Mouse (Mus musculus) small intestine, adult 2 months (tissue): Measurements from ENCODE around the gene Rmi1. TPM values are rescaled to one million over a fixed set of nuclear protein-coding genes. Genes with fewer than 3 reads are reported as not detected.
A peak's percentile ranks its signal among the peaks of the same experiment; 100 is the strongest.
"Not testable (repeated sequence)": the region's sequence is repeated elsewhere in the genome, so short reads cannot be mapped to it uniquely, and the experiment has no call there.

Source experiments
- H3K27ac ChIP-seq: fragments of 200-500 bp; 2 replicates; pipeline ENCODE4 v1.5.1; 2012; ENCODE audit warnings: low read depth, low read length, control low read depth, inconsistent platforms; ENCODE audit not compliant: insufficient read depth
- H3K27me3 ChIP-seq: fragments of 200-500 bp; 2 replicates; pipeline ENCODE4 v1.6.1; 2012; ENCODE audit warnings: mild to moderate bottlenecking, moderate library complexity, low read length, inconsistent platforms; ENCODE audit not compliant: control insufficient read depth, insufficient read depth
- H3K36me3 ChIP-seq: fragments of 200-500 bp; 2 replicates; pipeline ENCODE4 v1.6.1; 2012; ENCODE audit warnings: mild to moderate bottlenecking, low read length, control low read depth, inconsistent platforms; ENCODE audit not compliant: control insufficient read depth, insufficient read depth
- H3K4me1 ChIP-seq: fragments of 200-500 bp; 2 replicates; pipeline ENCODE4 v1.6.1; 2012; ENCODE audit warnings: low read length, inconsistent platforms, mixed read lengths; ENCODE audit not compliant: control insufficient read depth, insufficient read depth, insufficient read length
- H3K4me3 ChIP-seq: fragments of 200-500 bp; 2 replicates; pipeline ENCODE4 v1.5.1; 2012; ENCODE audit warnings: low read depth, mild to moderate bottlenecking, control low read depth, inconsistent platforms, low read length, moderate library complexity
- CTCF ChIP-seq: fragments of 200-500 bp; IDR thresholded peaks from 2 replicates; pipeline ENCODE4 v1.5.1; 2012; ENCODE audit warnings: low read depth, mild to moderate bottlenecking, control low read depth, inconsistent platforms, low read length, moderate library complexity, mixed read lengths; ENCODE audit not compliant: insufficient replicate concordance, insufficient read length; ENCODE audit errors: extremely low read depth
- POLR2A ChIP-seq: fragments of 200-500 bp; IDR thresholded peaks from 2 replicates; pipeline ENCODE4 v1.6.1; 2012; ENCODE audit warnings: low read depth, mild to moderate bottlenecking, control low read depth, inconsistent platforms, low read length, moderate library complexity
- WGBS: fragments of 180-500 bp; shearing (Covaris S2); methylation state at CpG from one replicate; pipeline ENCODE4 v1.1.7; 2018; 5-methylcytosine and 5-hydroxymethylcytosine counted together
- polyA plus RNA-seq: library from polyadenylated mRNA; depleted of rRNA; stranded (reverse); fragments of >200 nt; gene quantifications from 2 replicates; pipeline ENCODE4 v1.2.3, GENCODE M21; 2012

Rmi1 gene
- polyA plus RNA-seq, 1 experiment = 5.5 TPM

DNA sequence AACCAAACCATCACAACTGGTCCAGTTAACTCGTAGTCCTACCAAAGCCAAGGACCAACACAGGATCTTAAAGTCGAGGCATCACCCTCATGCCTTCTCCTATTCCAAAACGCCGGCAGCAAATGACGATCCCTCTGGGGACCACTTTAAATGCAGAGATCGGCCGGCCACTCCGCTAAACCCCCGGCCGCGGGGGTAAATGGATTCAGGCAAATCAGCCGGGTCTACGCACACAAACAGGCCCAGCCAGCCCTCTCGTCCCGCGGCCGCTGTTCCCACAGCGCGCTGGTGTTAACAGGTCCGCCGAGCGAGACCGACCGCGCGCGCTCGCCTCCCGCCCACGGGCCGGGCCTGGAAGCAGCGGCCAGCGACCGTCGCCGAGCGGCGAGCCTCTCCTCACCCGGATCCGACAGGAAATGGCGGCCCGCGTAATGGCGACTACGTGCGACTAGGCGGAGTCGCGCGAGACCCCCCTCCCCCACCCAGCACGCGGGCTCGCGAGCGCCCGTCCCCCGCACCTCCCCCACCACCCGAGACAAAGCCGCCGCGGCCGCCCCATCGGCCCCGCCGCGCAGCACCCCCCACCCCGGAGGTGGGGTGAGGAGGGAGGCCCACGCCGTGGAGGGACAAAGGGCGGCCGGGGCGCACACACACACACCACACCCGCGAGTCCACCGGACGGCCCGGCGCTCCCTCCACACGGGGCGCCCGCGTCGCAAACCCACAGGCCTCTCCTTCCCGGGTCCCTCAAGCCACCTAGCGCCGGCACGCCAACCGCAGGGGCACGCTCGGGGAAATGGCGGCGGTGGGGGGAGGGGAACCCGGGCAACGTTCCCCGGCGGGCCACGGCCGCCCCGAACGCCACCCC, 679 bp upstream of the Rmi1 start:
- Histone ChIP-seq H3K27me3 (no peaks in the 10 kb centered on the region), H3K27ac (peak overlapping the region; percentile 91), H3K4me1 (no peaks in the 10 kb centered on the region; the same call in 1 of the 2 replicates), H3K4me3 (peak overlapping the region; percentile 76), H3K36me3 (peaks cover 18% of the 10 kb centered on the region)
- WGBS = under 1% methylated on average over 99 of the region's 100 CpGs
- TF ChIP-seq CTCF = no peak
- TF ChIP-seq POLR2A = no peak

DNA sequence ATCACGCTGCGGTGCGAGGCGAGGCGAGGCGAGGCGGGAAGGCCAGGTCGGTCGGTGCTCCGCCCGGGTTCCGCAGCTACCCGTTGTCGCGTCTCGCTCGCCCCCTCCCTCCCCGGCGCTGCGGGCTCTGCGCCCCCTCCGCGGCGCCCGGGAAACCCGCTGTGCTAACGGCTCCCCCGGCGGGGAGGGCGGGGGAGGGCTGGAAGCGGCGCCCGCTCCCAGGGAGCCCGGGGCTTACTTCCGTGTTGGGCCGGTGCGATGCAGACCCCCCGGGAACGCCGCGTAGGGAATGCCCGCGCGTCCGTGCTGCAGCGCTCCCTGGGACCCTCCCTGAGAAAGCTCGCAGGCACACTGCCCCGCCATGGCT, 679 bp downstream of the Rmi1 start:
- peaks cover 8% of the 10 kb centered on the region for H3K36me3 ChIP-seq
- no peaks in the 10 kb centered on the region for H3K27me3 ChIP-seq
- TF ChIP-seq CTCF = no peak
- no peak; the same call in 1 of the 2 replicates for TF ChIP-seq POLR2A
- WGBS = 0% methylated on average over 48 of the region's 48 CpGs
- peak overlapping the region; percentile 76 for H3K4me3 ChIP-seq
- no peaks in the 10 kb centered on the region; the same call in 1 of the 2 replicates for H3K4me1 ChIP-seq
- peak overlapping the region; percentile 82 for H3K27ac ChIP-seq

DNA sequence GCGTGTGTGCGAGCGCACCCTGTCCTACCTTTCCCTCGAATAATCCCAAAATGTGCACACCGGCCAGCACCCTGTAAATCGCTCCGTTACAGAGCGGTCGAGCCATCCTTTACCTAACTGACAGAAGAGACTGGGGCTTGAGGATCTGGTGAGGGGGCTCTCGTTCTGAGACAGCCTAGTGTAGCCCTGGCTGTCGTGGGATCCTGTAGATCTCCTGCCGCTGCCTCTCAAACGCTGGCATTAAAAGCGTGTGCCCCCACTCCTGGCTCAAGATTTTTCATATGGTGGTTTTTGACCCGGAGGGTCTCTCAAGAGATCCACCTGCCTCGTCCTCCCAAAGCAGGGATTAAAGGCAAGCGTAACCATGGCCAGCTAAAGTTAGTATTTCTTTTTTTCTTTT, 1.2 kb downstream of the Rmi1 start, which contains the start of gene Hnrnpk:
Gene Hnrnpk, minus strand, starts transcription at position 101 of the 400 bp plus-strand sequence.
- WGBS = 2% methylated on average over 17 of the region's 17 CpGs
- H3K36me3 ChIP-seq, H3K27me3 ChIP-seq, H3K4me1 ChIP-seq: not testable (repeated sequence)
- peak within 1 kb of the TSS; percentile 91 for H3K27ac ChIP-seq
- H3K4me3 ChIP-seq = peak within 1 kb of the TSS; percentile 76

DNA sequence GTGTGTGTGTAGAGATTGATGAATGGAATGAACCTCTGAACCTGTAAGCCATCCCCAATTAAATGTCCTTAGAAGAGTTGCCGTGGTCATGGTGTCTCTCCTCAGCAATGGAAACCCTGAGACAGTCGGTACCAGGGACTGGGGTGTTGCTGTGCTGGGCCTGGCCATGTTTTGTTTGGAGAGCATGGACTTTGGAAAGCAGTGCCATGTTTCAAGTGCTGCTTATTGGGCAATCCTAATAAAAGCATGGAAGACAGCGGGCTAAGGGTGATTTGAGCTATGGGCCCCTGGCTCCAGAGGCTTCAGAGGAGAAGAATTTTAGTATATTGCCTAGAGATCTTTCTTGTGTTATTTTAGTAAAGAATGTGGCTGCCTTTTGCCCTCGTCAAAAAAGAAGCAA, 9.0 kb downstream of the Rmi1 start:
- no peak overlapping the region for H3K27ac ChIP-seq
- H3K4me1 ChIP-seq = no peaks in the 10 kb centered on the region
- H3K36me3 ChIP-seq = peaks cover 9% of the 10 kb centered on the region
- H3K4me3 ChIP-seq = no peak overlapping the region
- WGBS = 88% methylated on average over 4 of the region's 4 CpGs
- no peaks in the 10 kb centered on the region for H3K27me3 ChIP-seq
- TF ChIP-seq POLR2A (no peak), CTCF (no peak)

DNA sequence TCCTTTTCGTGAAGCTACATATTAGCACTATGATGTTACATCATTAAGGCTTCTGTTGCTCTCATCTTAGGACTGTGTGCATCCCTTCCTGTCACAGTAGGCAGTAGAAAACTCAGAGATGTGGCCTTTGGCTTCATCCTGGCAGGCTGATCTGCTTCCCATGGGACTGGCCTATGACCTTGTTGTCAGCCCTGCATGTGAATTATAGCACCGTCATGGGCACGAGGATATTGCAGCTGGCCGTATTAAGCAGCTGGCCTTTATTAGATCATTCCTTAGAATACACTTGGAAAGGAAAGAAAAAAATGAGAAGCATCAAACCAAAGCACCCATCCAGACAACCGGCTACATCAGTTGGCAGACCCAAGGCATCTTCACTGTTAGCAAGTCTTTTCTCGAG, 13.3 kb downstream of the Rmi1 start:
- WGBS = 65% methylated on average over 6 of the region's 6 CpGs
- H3K27ac ChIP-seq = no peak overlapping the region

DNA sequence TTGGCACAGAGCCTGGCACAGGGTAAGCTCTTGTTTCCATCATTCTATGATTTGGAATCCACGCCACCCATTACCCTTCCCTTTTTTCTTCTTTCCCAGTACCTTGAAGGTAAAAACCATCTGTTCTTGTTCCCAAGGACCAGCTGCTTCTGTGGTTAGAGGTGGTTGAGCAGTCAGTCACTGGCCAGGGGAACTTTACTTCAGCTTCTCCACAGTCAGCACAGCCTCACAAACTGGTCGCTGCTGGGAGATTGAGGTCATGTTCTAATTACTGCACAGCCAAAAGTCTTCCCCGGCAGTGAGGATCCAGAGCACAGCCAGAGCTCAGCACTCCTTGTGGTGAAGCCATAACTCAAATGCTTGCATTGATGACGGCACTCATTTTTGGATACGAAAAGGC, 13.8 kb downstream of the Rmi1 start:
- no peak overlapping the region for H3K27ac ChIP-seq
- no peak for TF ChIP-seq CTCF
- TF ChIP-seq POLR2A = no peak
- no peaks in the 10 kb centered on the region for H3K27me3 ChIP-seq
- 81% methylated on average over 5 of the region's 5 CpGs for WGBS
- H3K4me1 ChIP-seq = no peaks in the 10 kb centered on the region
- 0 out of 2 replicates have a peak, but pooled peaks cover 4% of the 10 kb centered on the region for H3K36me3 ChIP-seq
- no peak overlapping the region for H3K4me3 ChIP-seq

More for the DNA sequence above, 13.3 kb downstream of the Rmi1 start:
- Histone ChIP-seq H3K4me3 (no peak overlapping the region), H3K27me3 (no peaks in the 10 kb centered on the region), H3K36me3 (0 out of 2 replicates have a peak, but pooled peaks cover 4% of the 10 kb centered on the region), H3K4me1 (no peaks in the 10 kb centered on the region)
- TF ChIP-seq POLR2A (no peak), CTCF (no peak)

DNA sequence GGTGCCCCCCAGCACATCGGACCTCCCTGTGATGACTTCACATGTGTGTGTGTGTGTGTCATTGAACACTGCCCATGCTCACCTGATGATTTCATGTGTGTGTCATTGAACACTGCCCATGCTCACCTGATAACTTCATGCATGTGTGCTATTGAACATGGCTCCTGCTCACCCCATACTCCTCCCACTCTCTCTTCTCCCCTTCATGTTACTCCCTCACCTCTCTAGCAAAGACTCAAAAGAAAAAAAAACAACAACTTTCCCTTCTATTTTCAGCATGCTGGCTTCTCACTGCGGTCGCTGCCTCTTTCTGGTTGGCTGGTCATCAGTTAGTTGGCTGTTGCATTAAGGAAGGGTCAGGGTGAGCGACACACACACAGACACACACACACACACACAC, 16.6 kb downstream of the Rmi1 start:
- Histone ChIP-seq H3K27me3 (no peaks in the 10 kb centered on the region), H3K27ac (no peak overlapping the region), H3K4me3 (no peak overlapping the region), H3K36me3 (no peaks in the 10 kb centered on the region), H3K4me1 (no peaks in the 10 kb centered on the region)
- TF ChIP-seq CTCF = no peak
- TF ChIP-seq POLR2A = no peak
- 85% methylated on average over 4 of the region's 4 CpGs for WGBS
